Mouse (Mus musculus): ENCODE results near the gene Gimap4. TPM values are rescaled to one million over a fixed set of nuclear protein-coding genes. Genes with fewer than 3 reads are reported as not detected.

The Gimap4 gene
- total RNA-seq, 2 experiments from 2014 or later = 46.9 to 57.4 TPM

Other genes with a start within 250 kb of the Gimap4 start
- gene Zfp467, start 238.7 kb upstream of the Gimap4 start, total RNA-seq (2021) = 10 to 100 TPM; 17.8 to 25.2 TPM
- 1 to 10 TPM in 1 of 2 experiments, under 1 TPM in 1; 0.62 to 1.2 TPM for gene Sspo, start 236.3 kb upstream of the Gimap4 start, total RNA-seq (2021)
- 10 to 100 TPM; 14.4 to 15.7 TPM for gene Atp6v0e2, start 146.9 kb upstream of the Gimap4 start, total RNA-seq (2021)
- 10 to 100 TPM; 12.4 to 16.7 TPM for gene Lrrc61, start 129.8 kb upstream of the Gimap4 start, total RNA-seq (2021)
- 100 to 1,000 TPM in 1 of 2 experiments, 10 to 100 TPM in 1; 86.7 to 106 TPM for gene Rarres2, start 111.8 kb upstream of the Gimap4 start, total RNA-seq (2021)
- not detected for gene Gm45021, start 94.9 kb upstream of the Gimap4 start, total RNA-seq (2021)
- 10 to 100 TPM; 24.3 to 27.7 TPM for gene Repin1, start 90.7 kb upstream of the Gimap4 start, total RNA-seq (2021)
- gene Gm44965, start 90.6 kb upstream of the Gimap4 start, total RNA-seq (2021) = 1 to 10 TPM in 1 of 2 experiments, not detected in 1; 5.4 TPM
- 1 to 10 TPM; 5.8 to 5.9 TPM for gene Zfp775, start 82.5 kb upstream of the Gimap4 start, total RNA-seq (2021)
- under 1 TPM; 0.50 to 0.89 TPM for gene AI854703, start 57.8 kb upstream of the Gimap4 start, total RNA-seq (2021)
- gene Gimap8, start 37.3 kb upstream of the Gimap4 start, total RNA-seq (2021) = 10 to 100 TPM; 11.0 to 14.0 TPM
- 1 to 10 TPM; 6.0 to 7.5 TPM for gene Gimap9, start 8.4 kb upstream of the Gimap4 start, total RNA-seq (2021)
- 10 to 100 TPM; 73.8 to 74.5 TPM for gene Gimap6, start 23.7 kb downstream of the Gimap4 start, total RNA-seq (2021)
- 1 to 10 TPM; 5.0 to 6.6 TPM for gene Gm28053, start 34.1 kb downstream of the Gimap4 start, total RNA-seq (2021)
- gene Gimap7, start 34.1 kb downstream of the Gimap4 start, total RNA-seq (2021) = not detected
- gene Gimap1, start 54.5 kb downstream of the Gimap4 start, total RNA-seq (2021) = 10 to 100 TPM; 19.1 to 20.3 TPM
- 10 to 100 TPM; 10.1 to 13.3 TPM for gene Gimap5, start 61.6 kb downstream of the Gimap4 start, total RNA-seq (2021)
- under 1 TPM; 0.45 to 0.72 TPM for gene Gimap3, start 86.3 kb downstream of the Gimap4 start, total RNA-seq (2021)
- gene Tmem176a, start 156.4 kb downstream of the Gimap4 start, total RNA-seq (2021) = 10 to 100 TPM; 22.4 to 27.5 TPM
- 10 to 100 TPM; 72.1 to 81.8 TPM for gene Tmem176b, start 156.9 kb downstream of the Gimap4 start, total RNA-seq (2021)
- not detected for gene Aoc1, start 188.3 kb downstream of the Gimap4 start, total RNA-seq (2021)
- gene 1600015I10Rik, start 245.3 kb downstream of the Gimap4 start, total RNA-seq (2021) = not detected